Mouse (Mus musculus): ENCODE results near the gene Arhgap44.
A peak's percentile ranks its signal among the peaks of the same experiment; 100 is the strongest.

Arhgap44 gene

DNA sequence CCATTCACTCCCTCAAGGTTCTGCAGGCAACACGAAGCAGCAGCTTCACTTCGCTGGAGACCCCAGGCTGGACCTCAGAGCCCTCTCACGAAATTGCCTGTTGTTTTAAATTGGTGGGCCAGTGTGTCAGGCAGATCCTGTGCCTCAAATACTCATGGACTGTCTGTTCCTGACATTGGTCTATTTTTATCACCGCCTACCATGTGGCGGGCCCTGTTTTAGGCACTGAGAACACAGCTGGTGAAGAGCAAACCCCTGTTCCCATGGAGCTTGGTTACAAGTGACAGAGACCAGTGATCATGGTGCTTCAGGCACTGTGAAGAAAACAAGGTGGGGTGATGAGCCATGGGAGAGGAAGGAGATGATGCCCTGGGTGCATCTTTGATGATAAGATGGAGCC lies 93.2 kb downstream of the Arhgap44 start:
- DNase-seq: no peak

DNA sequence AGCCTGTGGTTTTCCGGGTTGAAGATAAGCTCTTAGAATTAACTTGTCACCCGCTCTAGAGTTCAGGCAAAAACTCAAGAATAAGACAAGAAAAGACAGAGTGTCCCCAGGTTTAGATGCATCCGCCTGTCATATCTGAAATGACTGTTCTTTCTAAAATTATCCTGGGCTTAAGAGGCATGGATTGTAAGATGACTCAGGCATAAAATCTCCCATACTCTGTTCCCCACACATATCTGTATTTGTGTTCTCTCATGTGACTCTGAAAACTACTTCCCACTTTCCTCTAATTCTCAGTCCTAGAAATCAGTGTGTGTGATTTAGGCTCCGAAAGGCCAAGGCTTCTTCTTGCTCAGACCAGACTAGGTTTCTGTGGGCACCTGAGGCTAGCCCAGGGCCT lies 93.7 kb downstream of the Arhgap44 start:
- no peak for DNase-seq

DNA sequence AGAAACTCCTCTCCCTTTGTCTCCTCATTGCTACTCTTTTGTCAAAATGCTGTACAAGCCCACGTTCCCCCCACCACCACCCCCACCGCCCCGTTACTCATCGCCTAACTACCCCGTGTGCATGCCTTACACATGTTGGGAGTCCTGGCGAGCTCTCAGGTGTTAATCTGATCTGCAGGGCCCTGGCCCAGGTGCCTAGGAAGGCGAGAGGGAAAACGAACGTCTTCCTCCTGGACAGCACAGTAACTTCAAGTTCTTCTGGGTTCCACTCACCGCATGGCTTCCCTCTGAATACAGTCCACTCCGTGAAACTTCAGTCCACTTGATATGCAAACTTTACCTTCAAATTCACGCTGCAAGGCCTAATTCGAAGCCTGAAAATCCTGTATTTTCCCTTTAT lies 97.6 kb downstream of the Arhgap44 start:
- DNase-seq: no peak

DNA sequence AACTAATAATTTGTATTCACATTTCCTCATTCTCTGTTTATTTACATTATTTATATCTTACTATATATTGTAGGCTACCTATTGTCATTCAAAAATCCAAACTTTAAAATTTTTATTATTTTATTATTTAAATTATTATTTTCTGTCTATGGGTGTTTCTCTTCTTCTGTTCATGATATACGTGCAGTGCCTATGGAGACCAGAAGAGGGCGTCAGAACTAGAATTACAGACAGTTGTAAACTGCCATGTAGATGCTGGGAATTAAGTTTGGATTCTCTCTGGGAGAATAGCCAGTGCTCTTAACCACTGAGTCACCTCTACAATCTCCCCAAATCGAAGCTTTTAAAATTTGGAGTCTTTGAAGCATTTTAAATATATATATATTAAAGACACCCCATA lies 101.3 kb downstream of the Arhgap44 start:
- DNase-seq: no peak

GRCm38 (mm10) chr11:65059531-65059930 lies 103.2 kb downstream of the Arhgap44 start:
- no peak for DNase-seq

DNA sequence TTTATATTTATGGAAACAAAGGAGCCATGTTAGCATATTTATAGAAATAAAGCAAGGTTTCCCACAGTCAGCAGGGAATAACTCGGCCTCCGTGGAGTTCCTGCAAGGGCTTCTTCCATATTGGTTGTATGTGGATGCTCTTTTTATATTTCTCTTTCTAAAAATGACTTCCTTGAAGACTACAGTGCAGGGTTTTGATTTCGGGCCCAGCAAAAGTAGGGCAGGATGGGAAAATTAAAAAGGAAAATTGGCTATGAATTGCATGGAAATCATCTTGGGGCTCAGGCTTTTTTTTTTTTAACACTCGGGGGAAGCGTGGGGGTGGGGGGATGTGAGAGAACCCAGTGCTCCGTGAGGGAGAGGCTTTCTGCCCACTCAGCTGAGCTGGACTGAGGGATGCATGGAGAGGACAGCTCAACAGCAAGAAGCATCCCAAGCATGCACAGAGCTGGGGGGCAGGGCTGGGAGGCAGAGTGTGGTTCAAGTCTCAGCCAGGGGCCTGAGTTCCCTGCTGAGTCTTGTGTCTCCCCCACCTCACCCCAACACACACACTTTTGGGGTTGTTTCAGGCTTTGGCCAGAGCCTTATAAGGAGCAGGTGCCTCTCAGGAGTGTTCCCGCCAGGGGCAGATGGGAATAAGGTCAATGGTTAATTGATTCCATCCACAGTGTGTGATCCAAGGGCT lies 104.4 kb downstream of the Arhgap44 start:
- DNase-seq: no peak

DNA sequence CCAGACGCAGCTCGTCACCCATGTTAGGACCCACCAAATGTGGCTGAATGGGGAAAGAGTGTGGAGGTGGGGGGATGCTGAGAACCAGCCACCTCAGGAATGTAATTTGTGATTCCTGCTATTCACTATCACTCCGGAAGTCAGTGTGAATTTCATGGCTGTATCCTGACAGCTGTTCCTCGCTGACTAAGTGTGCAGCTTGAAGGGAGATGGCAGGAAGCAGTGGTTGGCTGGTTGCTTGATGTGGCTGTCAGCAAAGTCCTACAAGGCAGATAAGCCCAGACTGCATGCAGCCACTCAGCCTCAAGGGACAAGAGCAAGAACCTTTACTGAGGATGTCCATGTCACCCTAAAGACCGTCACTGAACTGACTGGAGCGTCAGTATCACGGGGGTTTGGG lies 107.2 kb downstream of the Arhgap44 start:
- no peak for DNase-seq

DNA sequence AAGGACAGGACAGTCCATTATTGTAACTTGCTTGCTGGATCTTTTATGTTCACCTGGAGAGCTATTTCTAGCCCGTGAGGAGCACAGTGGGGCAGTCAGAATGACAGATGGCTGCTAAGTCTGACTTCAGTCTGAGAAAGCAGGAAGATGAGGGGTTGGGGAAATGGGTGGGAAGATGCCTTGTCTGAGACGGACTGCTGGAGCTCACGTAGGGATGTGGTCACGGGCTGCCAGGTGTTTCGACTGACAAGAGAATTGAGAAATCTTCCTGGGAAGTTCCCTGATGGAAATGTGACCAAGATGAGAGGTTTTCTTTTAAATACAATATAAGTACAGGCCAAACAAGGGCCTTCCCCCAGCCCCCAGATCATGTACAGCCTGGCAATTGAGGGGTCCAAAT lies 108.5 kb downstream of the Arhgap44 start:
- no peak for DNase-seq

GRCm38 (mm10) chr11:65050819-65051218 lies 111.9 kb downstream of the Arhgap44 start:
- no peak for DNase-seq

DNA sequence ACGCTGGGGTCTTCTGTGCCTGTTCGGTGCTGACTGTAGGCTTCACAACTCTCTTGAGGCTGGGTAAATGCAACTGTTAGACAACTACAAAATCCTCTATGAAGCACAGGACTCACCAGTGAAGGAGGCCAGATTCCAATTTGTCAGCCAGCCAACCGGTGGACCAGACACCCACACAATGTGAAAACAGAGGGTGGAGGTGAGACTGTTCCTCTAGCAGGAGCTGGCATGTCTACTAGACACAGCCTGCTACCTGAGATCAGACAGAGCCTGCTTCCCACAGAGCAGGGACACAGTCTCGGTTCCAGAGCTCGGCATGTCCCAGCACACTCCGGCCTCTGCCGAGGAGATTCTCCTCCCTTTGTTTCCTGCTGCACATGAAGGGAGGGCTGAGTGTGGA lies 113.7 kb downstream of the Arhgap44 start:
- DNase-seq: no peak

DNA sequence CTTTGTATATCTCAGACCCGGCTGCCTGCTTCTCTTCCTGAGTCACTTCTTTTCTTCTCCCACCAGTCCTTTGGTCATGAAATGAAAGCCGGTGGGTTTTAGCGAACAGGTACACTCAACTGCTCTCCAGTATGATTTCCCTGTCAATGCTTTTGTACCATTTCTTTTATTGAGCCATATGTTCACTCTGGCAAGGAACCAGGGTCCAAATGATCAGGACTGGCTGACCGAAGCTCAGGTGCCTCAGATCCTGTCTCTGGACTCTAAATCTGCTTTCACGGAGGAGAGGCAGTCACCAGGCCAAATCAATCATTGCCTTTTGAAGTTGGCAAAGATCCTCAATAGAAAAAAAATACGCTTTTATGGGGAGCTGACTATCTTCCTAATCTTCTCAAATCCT lies 122.2 kb downstream of the Arhgap44 start:
- no peak for DNase-seq

GRCm38 (mm10) chr11:65039517-65040095 lies 123.2 kb downstream of the Arhgap44 start:
- peak; percentile 67 to 83 for DNase-seq

DNA sequence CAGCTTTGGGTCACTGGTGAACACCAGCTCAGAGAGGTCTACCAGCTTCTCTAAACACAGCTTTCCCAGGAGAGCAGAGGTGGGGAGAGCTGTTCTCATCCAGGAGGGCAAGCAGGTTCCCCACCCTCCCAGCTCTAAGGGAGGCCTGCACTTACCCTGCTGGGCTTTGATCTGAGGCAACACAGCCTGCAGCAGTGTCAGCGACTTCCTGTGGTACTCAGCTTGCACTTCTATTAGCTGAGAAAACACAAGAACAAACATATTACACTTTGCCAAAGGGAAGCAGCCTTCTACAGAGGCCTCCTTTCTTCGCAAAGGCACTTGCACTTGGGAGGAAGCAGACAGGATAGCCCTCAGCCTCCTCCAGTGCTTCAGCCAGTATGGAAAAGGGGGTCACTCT lies 123.8 kb downstream of the Arhgap44 start:
- peak; percentile 17 to 58 for DNase-seq

DNA sequence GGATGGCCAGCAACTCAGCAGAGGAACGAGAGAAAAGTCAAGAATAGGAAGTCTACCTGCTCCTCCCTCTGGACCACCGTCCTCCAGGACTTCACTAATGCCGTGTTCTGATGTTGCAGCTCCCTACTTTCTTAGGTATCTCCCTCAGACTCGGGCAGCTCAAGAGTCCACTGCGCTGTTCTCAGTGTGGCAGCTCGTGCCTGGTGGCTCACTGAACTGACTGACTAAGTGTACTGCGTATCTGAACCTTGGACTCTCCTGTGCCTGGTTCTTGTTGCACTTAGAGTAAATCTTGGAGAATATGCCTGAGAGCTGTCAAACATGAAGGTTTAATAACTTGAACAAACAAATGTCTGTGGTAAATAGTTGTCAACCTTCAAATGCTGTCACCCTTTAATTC lies 130.5 kb downstream of the Arhgap44 start:
- DNase-seq: no peak

GRCm38 (mm10) chr11:65030201-65030600 lies 132.6 kb downstream of the Arhgap44 start:
- no peak for DNase-seq

DNA sequence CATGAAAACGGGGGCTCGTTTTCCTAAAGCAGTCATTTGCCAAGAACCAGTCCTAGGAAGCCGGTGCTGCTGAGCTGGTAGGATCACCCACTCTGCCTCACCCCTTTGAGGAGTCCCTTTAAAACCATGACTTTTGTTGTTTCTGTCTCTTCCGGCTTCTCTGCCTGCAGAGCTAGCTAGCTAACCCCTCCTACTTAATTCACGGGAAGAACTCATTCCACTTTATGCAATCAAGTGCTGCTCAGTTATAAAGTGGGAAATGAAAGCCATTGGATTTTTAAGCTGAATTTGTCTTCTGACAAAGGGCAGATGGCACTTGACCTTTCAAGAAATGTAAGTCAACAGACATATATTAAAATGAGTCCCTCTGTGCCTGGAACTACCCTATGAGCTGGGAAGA lies 134.7 kb downstream of the Arhgap44 start:
- no peak for DNase-seq

- DNase-seq: no peak
Measured at GRCm38 (mm10) chr11:65022771-65023170, 140.0 kb downstream of the Arhgap44 start.

- DNase-seq: no peak
Measured at GRCm38 (mm10) chr11:65020744-65021143, 142.0 kb downstream of the Arhgap44 start.

DNA sequence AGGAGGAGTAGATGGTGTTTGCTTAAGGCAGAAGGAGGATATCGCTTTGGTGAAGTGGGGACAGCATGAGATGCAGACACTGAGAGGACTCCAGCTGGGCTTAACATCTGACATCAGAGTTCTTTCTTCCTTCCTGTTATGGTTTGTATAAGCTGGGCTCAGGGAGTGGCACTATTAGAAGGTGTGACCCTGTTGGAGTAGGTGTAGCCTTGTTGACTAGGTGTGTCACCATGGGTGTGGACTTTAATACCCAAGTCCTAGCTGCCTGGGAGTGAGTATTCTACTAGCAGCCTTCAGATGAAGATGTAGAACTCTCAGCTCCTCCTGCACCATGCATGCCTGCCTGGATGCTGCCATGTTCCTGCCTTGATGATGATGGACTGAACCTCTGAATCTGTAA lies 146.0 kb downstream of the Arhgap44 start:
- no peak for DNase-seq

DNA sequence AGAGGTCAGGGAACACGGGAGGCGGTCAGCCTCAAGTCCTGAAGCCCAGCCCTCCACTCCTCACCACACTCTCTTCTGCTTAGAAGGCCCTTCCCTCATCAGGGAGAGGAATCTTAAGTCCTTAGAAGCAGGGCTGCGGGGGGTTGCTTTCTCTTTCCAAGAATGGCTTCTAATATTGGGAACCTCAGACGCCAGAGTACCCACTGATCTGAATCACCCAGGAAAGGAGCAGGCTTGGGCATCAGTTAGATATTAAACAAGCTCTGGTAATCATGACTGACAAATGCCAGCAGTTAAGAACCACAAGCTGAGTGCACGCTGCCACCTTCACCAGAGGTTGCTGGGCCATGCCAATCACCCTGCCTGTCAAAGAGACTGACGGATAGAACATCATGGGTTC lies 148.9 kb downstream of the Arhgap44 start:
- DNase-seq: no peak

- DNase-seq: peak in 1 of 2 experiments; percentile 72
Measured at GRCm38 (mm10) chr11:65006047-65006446, 156.7 kb downstream of the Arhgap44 start.

- peak; percentile 54 to 83 for DNase-seq
Measured at GRCm38 (mm10) chr11:65004836-65005235, 157.9 kb downstream of the Arhgap44 start.

DNA sequence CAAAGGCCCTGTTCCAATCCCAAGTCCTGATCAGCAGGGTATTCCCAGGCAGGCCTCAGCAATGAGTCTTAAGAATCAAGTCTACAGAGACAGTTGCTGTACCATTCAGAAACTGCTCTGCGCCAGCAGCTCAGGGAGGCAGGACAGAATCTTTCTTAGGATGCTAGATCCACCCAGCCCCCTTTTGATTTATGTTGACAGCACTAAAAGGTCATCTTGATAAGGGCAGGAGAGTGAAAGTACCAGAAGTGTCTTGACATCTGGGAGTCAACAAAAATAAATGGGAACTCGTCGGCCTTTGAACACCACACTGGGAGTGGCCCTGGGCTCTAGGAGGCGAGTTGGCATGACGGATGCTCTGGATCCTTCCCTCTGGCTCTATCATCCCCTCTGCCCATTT lies 159.2 kb downstream of the Arhgap44 start:
- no peak for DNase-seq

DNA sequence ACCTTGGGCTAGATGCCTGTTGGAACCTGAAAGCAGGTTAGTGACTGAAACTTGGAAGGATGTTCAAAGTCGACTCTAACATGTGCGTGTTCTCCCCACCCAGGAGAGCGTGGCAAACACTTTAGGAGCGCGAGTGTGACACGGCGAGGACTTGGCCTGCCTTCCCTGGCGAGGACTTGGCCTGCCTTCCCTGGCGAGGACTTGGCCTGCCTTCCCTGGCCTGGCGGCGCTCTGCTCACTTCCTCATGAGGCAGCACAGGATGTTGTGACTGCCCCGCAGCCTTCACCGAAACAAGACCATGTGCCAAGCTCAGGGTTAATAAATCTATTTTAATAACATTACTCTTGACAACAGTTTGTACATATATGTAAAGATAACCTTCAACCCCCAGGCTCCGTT lies 161.0 kb downstream of the Arhgap44 start:
- no peak for DNase-seq

DNA sequence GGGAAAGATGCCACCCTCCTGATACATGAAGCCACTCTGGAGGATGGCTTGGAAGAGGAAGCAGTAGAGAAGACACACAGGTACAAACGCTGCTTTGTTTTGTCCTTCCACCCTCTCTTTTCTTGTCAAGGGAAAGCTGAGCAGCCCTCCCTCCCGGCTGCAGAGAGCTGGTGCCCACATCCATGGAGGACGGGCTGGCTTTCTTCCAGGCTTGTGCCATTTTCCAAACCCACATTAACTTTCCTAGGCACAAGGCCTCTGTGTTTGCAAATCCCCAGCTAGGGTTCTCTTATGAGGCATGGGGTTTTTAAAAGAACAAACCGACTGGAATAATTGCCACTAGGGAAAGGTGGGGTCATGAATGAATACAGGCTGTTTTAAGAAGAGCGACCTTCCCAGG lies 163.1 kb downstream of the Arhgap44 start:
- no peak for DNase-seq

All from lung, postnatal 4 days (tissue).